Mouse (Mus musculus) myocyte (in vitro differentiated cells): ENCODE measurements around the gene Cracr2a. TPM values are rescaled to one million over a fixed set of nuclear protein-coding genes. Genes with fewer than 3 reads are reported as not detected.

ENCODE experiments used
- H3K27me3 ChIP-seq: one replicate; pipeline ENCODE4 v1.6.1; 2011; ENCODE audit not compliant: control insufficient read depth, insufficient read depth, insufficient read length
- H3K36me3 ChIP-seq: one replicate; pipeline ENCODE4 v1.6.1; 2011; ENCODE audit not compliant: control insufficient read depth, insufficient read depth
- H3K4me2 ChIP-seq: one replicate; pipeline ENCODE4 v1.6.1; 2011; ENCODE audit warnings: low read depth, control low read depth
- H3K4me3 ChIP-seq: one replicate; pipeline ENCODE4 v1.5.1; 2011; ENCODE audit warnings: mild to moderate bottlenecking, control low read depth, moderate library complexity
- H3K79me2 ChIP-seq: one replicate; pipeline ENCODE4 v1.6.1; 2011; ENCODE audit not compliant: control insufficient read depth, insufficient read depth
- H3ac ChIP-seq: one replicate; pipeline ENCODE4 v1.6.1; 2011; ENCODE audit not compliant: control insufficient read depth, insufficient read length
- CEBPB ChIP-seq: IDR thresholded peaks from 2 replicates; pipeline ENCODE4 v1.6.1; 2011; ENCODE audit warnings: mild to moderate bottlenecking, moderate library complexity; ENCODE audit not compliant: poor library complexity, insufficient read depth, severe bottlenecking
- E2F4 ChIP-seq: IDR thresholded peaks from one replicate; pipeline ENCODE4 v1.6.1; 2011; ENCODE audit warnings: mild to moderate bottlenecking, control low read depth, moderate library complexity; ENCODE audit not compliant: insufficient read depth
- MAX ChIP-seq: IDR thresholded peaks from one replicate; pipeline ENCODE4 v1.6.1; 2011; ENCODE audit warnings: low read depth, mild to moderate bottlenecking, control low read depth
- MYOD1 ChIP-seq, 3 experiments: IDR thresholded peaks; one replicate each; pipeline ENCODE4 v1.6.1; 2011; ENCODE audit warnings: control low read depth in 2 of 3, low read depth in 2 of 3, mild to moderate bottlenecking in 2 of 3, moderate library complexity in 1 of 3; ENCODE audit not compliant: insufficient read length in 2 of 3, control insufficient read depth in 1 of 3
- MYOG ChIP-seq, 3 experiments: IDR thresholded peaks; one replicate each; pipeline ENCODE4 v1.6.1; 2011; ENCODE audit warnings: control low read depth in 2 of 3, low read depth in 2 of 3, mild to moderate bottlenecking in 2 of 3; ENCODE audit not compliant: insufficient read length in 2 of 3, control insufficient read depth in 1 of 3, insufficient read depth in 1 of 3
- POLR2A ChIP-seq: IDR thresholded peaks from one replicate; pipeline ENCODE4 v1.6.1; 2011; ENCODE audit warnings: low read depth, mild to moderate bottlenecking, control low read depth, moderate library complexity; ENCODE audit not compliant: insufficient read length
- POLR2AphosphoS2 ChIP-seq: IDR thresholded peaks from one replicate; pipeline ENCODE4 v1.6.1; 2011; ENCODE audit warnings: low read depth, control low read depth; ENCODE audit not compliant: insufficient read length
- REST ChIP-seq: IDR thresholded peaks from one replicate; pipeline ENCODE4 v1.6.1; 2011; ENCODE audit warnings: mild to moderate bottlenecking, control low read depth, moderate library complexity; ENCODE audit not compliant: insufficient read depth, insufficient read length
- SRF ChIP-seq: IDR thresholded peaks from one replicate; pipeline ENCODE4 v1.6.1; 2011; ENCODE audit warnings: low read depth; ENCODE audit not compliant: control insufficient read depth, insufficient read length
- TCF12 ChIP-seq: IDR thresholded peaks from one replicate; pipeline ENCODE4 v1.6.1; 2011; ENCODE audit warnings: mild to moderate bottlenecking, control low read depth; ENCODE audit not compliant: poor library complexity, insufficient read depth, severe bottlenecking
- TCF3 ChIP-seq: IDR thresholded peaks from one replicate; pipeline ENCODE4 v1.6.1; 2011; ENCODE audit warnings: low read depth, control low read depth; ENCODE audit not compliant: insufficient read length
- USF1 ChIP-seq: IDR thresholded peaks from one replicate; pipeline ENCODE4 v1.6.1; 2011; ENCODE audit warnings: low read depth, mild to moderate bottlenecking, control low read depth, moderate library complexity
- polyA plus RNA-seq: library from polyadenylated mRNA; unstranded; fragments of >200 nt; fragmentation: generic; extraction: Trizol; gene quantifications from one replicate; pipeline ENCODE4 v1.2.1, GENCODE M21; 2012; ENCODE audit warnings: missing spikeins

Cracr2a gene
- polyA plus RNA-seq, 1 experiment: not detected

GRCm38 (mm10) chr6:127634858-127635257 lies 73.7 kb downstream of the Cracr2a start:
- Histone ChIP-seq H3K79me2 (no peaks in the 10 kb centered on the region), H3K4me3 (no peak overlapping the region), H3ac (no peak overlapping the region), H3K27me3 (no peaks in the 10 kb centered on the region), H3K36me3 (no peaks in the 10 kb centered on the region), H3K4me2 (no peak overlapping the region)
- TF ChIP-seq TCF3 (no peak), REST (no peak), MYOD1 (IDR thresholded peaks at IDR 0.05; ENCODE audit: control insufficient read depth in 1 of 3, insufficient read length in 2 of 3, low read depth in 2 of 3) (no peak), POLR2A (no peak), MYOG (IDR thresholded peaks at IDR 0.05; ENCODE audit: control insufficient read depth in 1 of 3, insufficient read depth in 1 of 3, insufficient read length in 2 of 3, low read depth in 2 of 3) (no peak)

DNA sequence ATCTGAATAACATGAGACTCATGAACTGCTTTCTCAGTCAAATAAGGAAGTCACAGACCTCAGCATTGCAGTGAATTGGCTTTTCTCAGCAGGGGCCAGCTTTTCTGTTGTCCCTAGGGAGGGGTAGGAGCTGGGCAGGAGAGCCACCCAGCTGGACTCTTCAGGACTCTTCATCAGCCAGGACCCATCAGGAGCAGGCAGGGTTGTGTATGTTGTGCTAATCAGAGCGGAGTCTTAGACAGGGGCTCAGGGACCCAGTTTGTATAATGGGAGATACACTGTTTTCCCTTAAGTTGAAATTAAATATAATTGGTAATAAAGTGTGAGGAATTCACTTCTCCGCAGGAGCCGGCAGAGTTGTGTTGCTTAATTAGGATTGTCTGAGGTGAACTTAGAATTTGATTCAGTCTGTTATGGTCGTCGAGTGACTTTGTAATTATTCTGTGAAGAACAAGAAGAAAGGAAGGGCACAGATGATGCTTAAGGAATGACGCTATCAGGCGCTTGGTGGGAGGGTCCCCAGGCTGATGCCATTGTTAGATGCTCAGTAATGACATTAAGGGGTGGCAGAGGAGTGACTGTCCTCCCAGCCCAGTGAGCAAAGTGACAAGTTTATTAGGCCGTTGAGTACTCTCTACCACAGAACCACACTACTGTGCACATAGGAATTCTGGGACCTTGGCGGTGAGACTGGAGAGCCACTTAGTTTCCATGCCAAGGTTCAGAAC lies 74.5 kb downstream of the Cracr2a start:
- no peak overlapping the region for H3K4me2 ChIP-seq
- no peaks in the 10 kb centered on the region for H3K79me2 ChIP-seq
- no peak overlapping the region for H3ac ChIP-seq
- TF ChIP-seq POLR2A: no peak
- TF ChIP-seq CEBPB: no peak
- TF ChIP-seq SRF: no peak
- no peak for TF ChIP-seq REST
- TF ChIP-seq MYOD1 (IDR thresholded peaks at IDR 0.05; ENCODE audit: control insufficient read depth in 1 of 3, insufficient read length in 2 of 3, low read depth in 2 of 3): no peak
- no peak for TF ChIP-seq TCF12
- no peak for TF ChIP-seq USF1
- no peak for TF ChIP-seq TCF3
- no peak for TF ChIP-seq MAX
- TF ChIP-seq POLR2AphosphoS2: no peak
- TF ChIP-seq E2F4: no peak
- no peak for TF ChIP-seq MYOG (IDR thresholded peaks at IDR 0.05; ENCODE audit: control insufficient read depth in 1 of 3, insufficient read depth in 1 of 3, insufficient read length in 2 of 3, low read depth in 2 of 3)
- no peaks in the 10 kb centered on the region for H3K27me3 ChIP-seq
- no peak overlapping the region for H3K4me3 ChIP-seq
- no peaks in the 10 kb centered on the region for H3K36me3 ChIP-seq

DNA sequence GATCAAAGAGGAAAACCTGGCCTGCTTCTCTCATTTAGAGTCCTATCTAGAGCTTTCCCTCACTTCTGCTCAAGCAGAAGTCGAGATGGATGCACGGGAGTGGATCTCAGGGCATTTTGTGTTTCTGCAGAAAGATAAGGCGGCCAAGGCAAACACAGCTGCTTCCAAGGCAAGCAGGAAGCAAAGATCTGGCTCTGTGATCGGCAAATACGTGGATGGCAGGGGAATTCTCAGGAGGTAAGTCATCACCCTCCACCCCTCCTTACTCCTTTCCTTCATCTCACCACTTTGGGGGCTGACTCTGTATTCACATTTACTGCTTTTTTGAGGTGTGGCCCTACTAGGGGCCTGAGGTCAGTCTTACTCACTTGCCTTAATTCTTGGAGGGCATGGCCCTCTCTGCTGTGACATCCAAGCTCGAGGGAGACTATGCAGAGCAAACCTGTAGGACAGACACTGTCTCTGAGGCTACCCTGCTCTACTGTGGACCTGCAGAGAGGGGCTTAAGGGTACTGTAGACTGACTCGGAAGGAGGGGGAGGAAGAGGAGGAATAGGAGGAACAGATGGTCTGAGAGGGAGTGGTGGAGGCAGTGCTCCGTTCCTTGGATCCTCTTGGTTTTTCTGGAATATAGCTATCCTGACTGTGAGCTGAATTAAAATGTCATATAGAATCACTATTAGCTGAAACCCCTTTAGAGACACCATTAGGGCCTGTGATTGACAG lies 80.1 kb downstream of the Cracr2a start:
- H3ac ChIP-seq: no peak overlapping the region
- TF ChIP-seq POLR2AphosphoS2 (no peak), USF1 (no peak), TCF12 (no peak), SRF (no peak), REST (no peak), POLR2A (no peak), TCF3 (no peak), MAX (no peak), CEBPB (no peak), MYOD1 (IDR thresholded peaks at IDR 0.05; ENCODE audit: control insufficient read depth in 1 of 3, insufficient read length in 2 of 3, low read depth in 2 of 3) (no peak), E2F4 (no peak), MYOG (IDR thresholded peaks at IDR 0.05; ENCODE audit: control insufficient read depth in 1 of 3, insufficient read depth in 1 of 3, insufficient read length in 2 of 3, low read depth in 2 of 3) (no peak)
- H3K4me3 ChIP-seq: no peak overlapping the region

DNA sequence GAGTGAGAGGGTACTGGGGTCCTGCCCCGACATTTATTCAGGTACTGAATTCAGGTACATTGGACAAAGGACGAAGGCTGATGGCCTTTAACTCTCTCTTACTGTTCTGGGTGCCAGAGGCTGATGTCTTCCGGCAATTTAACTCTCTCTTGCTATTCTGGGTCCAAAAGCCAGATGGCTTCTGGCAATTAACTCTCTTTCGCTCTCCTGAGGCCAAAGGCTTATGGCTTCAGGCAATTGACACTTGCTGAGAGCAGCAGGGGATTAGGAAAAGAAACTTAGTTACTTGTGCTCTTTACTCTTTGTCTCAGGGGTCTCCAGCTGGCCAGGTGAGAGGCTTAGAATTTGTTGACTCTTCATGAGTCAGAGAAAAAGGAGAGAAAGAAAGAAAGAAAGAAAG lies 94.8 kb downstream of the Cracr2a start:
- Histone ChIP-seq H3K79me2 (no peaks in the 10 kb centered on the region), H3ac (no peak overlapping the region), H3K36me3 (no peaks in the 10 kb centered on the region), H3K4me3 (no peak overlapping the region), H3K27me3 (peaks cover 4% of the 10 kb centered on the region), H3K4me2 (no peak overlapping the region)
- no peak for TF ChIP-seq E2F4
- no peak for TF ChIP-seq CEBPB
- no peak for TF ChIP-seq TCF12
- no peak for TF ChIP-seq SRF
- no peak for TF ChIP-seq REST
- TF ChIP-seq POLR2A: no peak
- no peak for TF ChIP-seq MYOD1 (IDR thresholded peaks at IDR 0.05; ENCODE audit: control insufficient read depth in 1 of 3, insufficient read length in 2 of 3, low read depth in 2 of 3)
- TF ChIP-seq MAX: no peak
- TF ChIP-seq USF1: no peak
- no peak for TF ChIP-seq TCF3
- no peak for TF ChIP-seq MYOG (IDR thresholded peaks at IDR 0.05; ENCODE audit: control insufficient read depth in 1 of 3, insufficient read depth in 1 of 3, insufficient read length in 2 of 3, low read depth in 2 of 3)
- no peak for TF ChIP-seq POLR2AphosphoS2

More for the DNA sequence above, 80.1 kb downstream of the Cracr2a start:
- Histone ChIP-seq H3K4me2 (no peak overlapping the region), H3K79me2 (no peaks in the 10 kb centered on the region), H3K36me3 (no peaks in the 10 kb centered on the region), H3K27me3 (no peaks in the 10 kb centered on the region)
